16 mouse cellular contexts compared by ENCODE assay signal in genomic region chr11:51835598-51835997, GRCm38 (mm10).
"Had no signal": no experiment of that assay in that cellular context is flagged by ENCODE, and none has a peak within 500 bp of the region (broad histone marks: within the 10 kb centered on the region; RNA-seq: fewer than 3 reads in every experiment).

No protein-coding gene starts in this region.

- H3K36me3 ChIP-seq: neural tube, embryonic 13.5 days; neural tube, embryonic 15.5 days; stomach, embryonic 15.5 days had no signal

- H3K4me1 ChIP-seq: stomach, embryonic 15.5 days had no signal

- DNase-seq: retina, postnatal 1 day; right cerebral cortex, adult 18-20 months; right cerebral cortex, postnatal 14 days; right cerebral cortex, postnatal 25 days; right cerebral cortex, postnatal 4 days; spleen, adult 18-20 months; thymus, adult 18-20 months; thymus, adult 2 months; thymus, postnatal 14 days; thymus, postnatal 25 days; thymus, postnatal 36 days; thymus, postnatal 4 days had no signal

- H3K27me3 ChIP-seq: neural tube, embryonic 13.5 days; neural tube, embryonic 15.5 days; stomach, embryonic 15.5 days had no signal

- H3K27ac ChIP-seq: neural tube, embryonic 13.5 days; neural tube, embryonic 15.5 days; stomach, embryonic 15.5 days; stomach, postnatal 0 days had no signal

- H3K4me2 ChIP-seq: neural tube, embryonic 13.5 days; neural tube, embryonic 15.5 days; stomach, embryonic 15.5 days had no signal

- H3K9ac ChIP-seq: neural tube, embryonic 13.5 days; neural tube, embryonic 15.5 days; stomach, embryonic 15.5 days had no signal

- H3K9me3 ChIP-seq: neural tube, embryonic 13.5 days; neural tube, embryonic 15.5 days; stomach, embryonic 15.5 days had no signal

- H3K4me3 ChIP-seq: neural tube, embryonic 13.5 days; neural tube, embryonic 15.5 days; stomach, embryonic 15.5 days had no signal
